Mouse (Mus musculus): ENCODE data around the gene Cttnbp2. TPM values are rescaled to one million over a fixed set of nuclear protein-coding genes. Genes with fewer than 3 reads are reported as not detected.

Cttnbp2 gene
- total RNA-seq (2023), result not detected in 2 replicates

GRCm38 (mm10) chr6:18514480-18515352 lies at the start of gene Cttnbp2:
Gene Cttnbp2 (minus strand): TSS chr6:18514843.

All from neutrophil, adult 65 days (primary cell).